Mouse (Mus musculus) spleen, adult 18-20 months (tissue): ENCODE measurements around the gene Sox6.

Experiments
- DNase-seq, 2 experiments: peaks; one replicate each; pipeline ENCODE4 v3.0.0; 2022; ENCODE audit warnings: mixed read lengths in 2 of 2

The Sox6 gene

GRCm38 (mm10) chr7:115984076-115984475 lies 54.5 kb downstream of the Sox6 start:
- DNase-seq: no peak

DNA sequence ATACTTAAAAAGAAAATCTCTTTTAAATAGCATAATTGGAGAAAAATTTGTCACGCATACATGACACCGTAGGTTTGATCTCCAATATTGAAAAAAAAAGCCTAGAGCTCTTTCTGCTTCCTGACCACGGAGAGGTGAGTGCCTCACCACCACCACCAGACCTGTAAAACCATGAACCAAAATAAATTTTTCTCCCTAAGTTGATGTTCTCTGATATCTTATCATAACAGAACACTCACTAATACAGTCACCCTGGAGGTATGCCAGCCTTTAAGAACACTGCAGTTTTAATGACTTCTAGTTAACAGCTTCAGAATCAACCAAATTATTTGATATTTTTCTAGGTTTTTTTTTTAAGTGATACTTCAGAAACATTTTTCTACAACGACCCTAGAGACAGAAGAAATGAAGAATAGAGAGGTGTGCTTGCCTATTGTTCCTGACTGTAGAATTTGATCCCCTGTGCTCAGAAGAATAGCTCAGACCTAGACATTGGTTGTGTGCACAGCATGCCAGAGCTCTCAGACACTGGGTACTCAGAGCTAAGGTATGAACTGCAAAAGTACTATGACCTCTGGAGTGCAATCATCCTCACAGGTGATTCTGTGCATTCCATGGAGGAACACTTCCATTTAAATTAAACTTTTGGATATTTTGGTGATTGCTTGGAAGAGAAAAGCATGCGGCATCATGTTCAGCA lies 58.6 kb downstream of the Sox6 start:
- no peak for DNase-seq

DNA sequence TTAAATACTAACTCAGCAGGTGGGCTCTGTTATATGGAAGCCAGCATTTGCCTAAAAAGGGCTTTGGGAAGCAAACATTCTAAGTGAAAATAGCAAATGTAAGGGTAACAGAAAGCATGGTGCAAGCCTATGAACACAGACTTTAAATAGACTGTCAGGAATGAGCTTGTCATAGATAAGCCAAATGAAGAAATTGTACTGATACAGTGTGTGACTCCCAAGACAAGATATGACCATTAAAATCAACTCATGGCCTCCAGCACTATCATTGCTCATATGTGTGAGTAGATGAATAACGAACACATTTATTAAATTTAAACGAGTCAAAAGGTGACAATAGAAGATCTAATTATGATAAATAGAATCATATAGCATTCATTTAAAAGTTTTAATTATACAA lies 64.1 kb downstream of the Sox6 start:
- DNase-seq: no peak

DNA sequence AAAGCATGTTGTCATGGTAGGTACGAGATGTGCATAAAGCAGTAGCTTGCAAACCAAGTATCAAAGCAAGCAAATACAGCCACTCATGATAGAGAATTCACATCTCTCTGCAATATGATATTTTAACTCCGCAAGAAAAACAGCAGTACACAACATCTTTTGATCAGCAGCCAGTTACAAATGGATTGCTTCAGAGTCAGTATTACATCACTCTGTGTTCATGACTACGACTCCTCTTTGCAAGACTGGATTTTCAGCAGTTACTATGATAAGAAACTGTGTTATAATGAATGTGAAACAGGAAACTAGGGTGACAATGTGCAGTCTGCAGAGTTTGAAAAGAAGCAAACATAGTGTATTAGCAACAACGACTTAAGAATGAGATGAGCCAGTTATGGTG lies 71.4 kb downstream of the Sox6 start:
- no peak for DNase-seq

- DNase-seq: no peak
Measured at GRCm38 (mm10) chr7:115966181-115966580, 72.4 kb downstream of the Sox6 start.

- DNase-seq: no peak
Measured at GRCm38 (mm10) chr7:115953046-115953445, 85.5 kb downstream of the Sox6 start.

DNA sequence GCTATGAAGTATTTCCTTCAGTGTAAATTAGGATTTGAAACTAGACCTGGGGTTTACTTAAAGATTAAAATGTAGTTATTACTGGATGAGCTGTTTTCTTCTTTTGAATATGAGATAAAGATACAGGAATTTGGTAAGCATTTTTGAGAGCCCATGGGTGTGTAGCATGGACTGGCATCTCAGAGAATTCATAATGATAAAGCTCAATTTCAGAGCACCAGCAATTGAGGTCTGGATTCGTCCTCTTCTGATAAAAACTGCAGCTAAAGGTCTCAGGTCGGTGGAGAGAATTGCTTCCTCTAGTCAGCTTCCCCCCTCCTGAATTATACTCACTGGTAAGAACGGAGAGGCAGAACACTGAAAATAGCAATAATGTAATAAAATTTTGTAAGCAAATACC lies 86.4 kb downstream of the Sox6 start:
- DNase-seq: no peak

DNA sequence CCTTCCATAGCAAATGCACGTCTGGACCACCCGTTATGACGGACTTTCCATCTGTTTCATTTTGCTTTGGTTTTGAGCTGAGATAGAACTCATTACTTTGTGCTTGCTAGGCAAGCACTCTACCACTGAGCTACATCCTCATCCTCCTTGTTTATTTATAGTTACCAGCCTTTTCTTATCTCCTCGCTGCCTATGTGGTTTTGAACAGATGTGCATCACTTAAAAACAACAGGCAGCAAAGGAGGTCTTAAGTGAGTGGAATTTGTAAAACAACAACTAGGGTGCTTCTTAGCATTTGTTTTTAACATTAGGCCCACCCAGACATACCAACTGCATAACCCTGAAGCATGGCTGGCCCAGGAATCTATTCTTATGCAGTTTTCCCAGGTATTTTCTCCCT lies 86.9 kb downstream of the Sox6 start:
- no peak for DNase-seq

- DNase-seq: no peak
Measured at GRCm38 (mm10) chr7:115947916-115948315, 90.7 kb downstream of the Sox6 start.

DNA sequence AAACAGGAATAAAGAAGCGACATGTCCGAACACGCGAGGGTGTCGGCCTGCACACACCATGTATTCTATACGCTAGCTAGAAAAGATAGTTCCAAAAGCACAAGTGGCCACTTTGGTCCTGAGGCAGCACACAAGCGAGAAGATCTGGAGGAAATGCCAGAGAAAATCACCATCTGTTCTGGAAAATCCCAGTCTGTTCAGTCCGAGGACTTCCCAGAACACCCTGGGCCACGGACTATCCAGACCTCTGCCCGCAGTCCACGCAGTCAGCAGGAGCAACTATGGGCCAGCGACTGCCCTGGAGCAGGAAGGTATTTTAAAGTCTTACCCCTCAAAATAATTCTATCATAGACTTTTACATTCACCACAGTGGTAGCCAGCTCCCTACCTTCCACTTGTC lies 92.0 kb downstream of the Sox6 start:
- DNase-seq: no peak

GRCm38 (mm10) chr7:115945516-115945915 lies 93.1 kb downstream of the Sox6 start:
- DNase-seq: no peak

DNA sequence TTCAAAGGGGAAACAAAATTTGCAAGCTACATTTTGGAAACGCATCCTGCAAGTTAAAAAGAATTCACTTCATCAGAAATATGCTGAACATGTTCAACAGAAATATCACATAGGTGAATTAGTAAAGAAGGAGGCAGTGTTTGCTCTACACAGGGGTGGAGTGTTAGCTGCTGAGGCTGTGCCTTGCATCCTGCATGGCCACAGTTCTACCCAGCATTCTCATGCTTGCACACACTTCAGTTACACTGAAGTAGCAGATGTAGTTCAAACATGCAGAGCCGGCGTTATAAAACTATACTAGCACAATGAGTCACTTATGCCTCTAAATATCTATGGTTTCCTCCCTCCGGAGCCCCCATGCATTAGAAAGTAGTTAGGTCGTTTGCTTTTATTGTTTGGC lies 94.3 kb downstream of the Sox6 start:
- DNase-seq: no peak

DNA sequence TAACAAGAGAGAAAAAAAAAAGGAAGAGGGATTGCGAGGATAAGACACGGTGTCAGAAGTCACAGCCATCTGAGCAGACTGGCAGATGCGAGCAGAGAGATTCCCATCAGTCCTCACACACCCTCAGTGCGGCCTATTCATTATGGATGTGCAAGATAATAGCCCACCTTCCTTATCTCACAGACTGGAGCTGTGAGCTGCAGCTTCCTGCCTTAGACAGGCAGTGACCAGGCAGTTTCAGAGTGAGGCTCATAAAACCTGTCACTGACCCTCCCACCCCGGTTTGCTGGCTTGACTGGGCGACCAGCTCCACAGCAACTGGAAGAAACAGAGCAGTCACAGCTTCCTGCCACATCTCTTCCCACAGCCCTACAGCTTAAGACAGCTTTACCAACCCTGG lies 96.8 kb downstream of the Sox6 start:
- DNase-seq: no peak

GRCm38 (mm10) chr7:115939292-115939691 lies 99.3 kb downstream of the Sox6 start:
- DNase-seq: no peak

- no peak for DNase-seq
Measured at GRCm38 (mm10) chr7:115936908-115937307, 101.7 kb downstream of the Sox6 start.

DNA sequence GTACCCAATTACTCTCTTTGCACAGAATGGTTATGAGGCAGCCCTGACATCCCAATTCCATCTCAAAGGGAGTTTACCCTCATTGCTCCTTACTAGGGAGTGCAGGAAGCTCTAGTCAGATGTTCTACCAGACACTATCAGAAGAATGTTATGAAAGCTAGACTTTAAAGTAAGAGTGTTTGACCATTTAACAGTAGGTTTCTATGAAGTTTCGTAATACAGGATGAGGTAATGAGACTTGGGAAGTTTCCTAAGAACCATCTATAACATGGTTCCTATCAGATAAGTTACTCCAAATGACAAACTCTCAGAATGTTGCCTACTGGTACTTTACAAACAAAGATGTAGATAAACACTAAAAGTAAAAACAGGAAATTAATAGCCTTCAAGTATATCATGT lies 123.3 kb downstream of the Sox6 start:
- DNase-seq: no peak

DNA sequence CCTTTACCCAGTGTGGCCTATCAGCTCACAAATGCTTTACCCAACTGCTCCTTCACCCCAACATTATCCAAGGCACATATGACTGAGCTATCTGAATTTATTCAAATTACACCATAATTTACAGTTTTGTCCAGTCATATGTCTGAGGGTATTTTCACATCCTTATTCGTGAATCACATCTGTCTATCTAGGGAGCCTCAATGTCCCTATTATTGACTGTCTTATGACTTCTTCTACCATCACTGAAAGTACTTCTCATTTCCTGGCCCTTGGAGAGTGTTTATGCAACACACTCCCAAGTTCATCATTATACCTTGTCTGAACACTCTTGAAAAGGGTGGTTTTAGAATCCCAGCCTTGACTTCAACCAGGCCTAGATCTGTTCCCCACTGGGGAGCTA lies 128.3 kb downstream of the Sox6 start:
- no peak for DNase-seq

- DNase-seq: no peak
Measured at GRCm38 (mm10) chr7:115904798-115905207, 133.8 kb downstream of the Sox6 start.

GRCm38 (mm10) chr7:115903931-115904797 lies 134.4 kb downstream of the Sox6 start:
- no peak for DNase-seq

DNA sequence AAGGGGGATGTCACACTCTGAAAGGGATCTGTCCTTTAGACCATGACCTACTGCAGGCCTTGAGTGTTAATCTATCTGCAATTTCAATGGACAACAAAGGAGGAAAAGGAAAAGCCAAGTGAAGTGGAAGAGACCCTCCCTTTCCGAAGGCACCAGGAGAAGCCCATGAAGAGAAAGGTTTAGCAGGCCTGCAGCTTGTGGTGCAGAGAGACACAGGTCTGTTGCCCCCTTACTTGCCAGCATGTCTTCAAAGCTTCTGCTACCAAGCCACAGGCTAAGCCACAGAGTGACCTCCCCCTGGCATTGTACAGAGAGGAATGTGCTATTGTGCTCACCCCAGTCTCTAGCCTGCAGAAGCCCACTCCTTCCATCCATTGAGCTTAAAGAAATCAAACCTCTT lies 135.2 kb downstream of the Sox6 start:
- no peak for DNase-seq

- DNase-seq: no peak
Measured at GRCm38 (mm10) chr7:115895831-115896230, 142.8 kb downstream of the Sox6 start.

DNA sequence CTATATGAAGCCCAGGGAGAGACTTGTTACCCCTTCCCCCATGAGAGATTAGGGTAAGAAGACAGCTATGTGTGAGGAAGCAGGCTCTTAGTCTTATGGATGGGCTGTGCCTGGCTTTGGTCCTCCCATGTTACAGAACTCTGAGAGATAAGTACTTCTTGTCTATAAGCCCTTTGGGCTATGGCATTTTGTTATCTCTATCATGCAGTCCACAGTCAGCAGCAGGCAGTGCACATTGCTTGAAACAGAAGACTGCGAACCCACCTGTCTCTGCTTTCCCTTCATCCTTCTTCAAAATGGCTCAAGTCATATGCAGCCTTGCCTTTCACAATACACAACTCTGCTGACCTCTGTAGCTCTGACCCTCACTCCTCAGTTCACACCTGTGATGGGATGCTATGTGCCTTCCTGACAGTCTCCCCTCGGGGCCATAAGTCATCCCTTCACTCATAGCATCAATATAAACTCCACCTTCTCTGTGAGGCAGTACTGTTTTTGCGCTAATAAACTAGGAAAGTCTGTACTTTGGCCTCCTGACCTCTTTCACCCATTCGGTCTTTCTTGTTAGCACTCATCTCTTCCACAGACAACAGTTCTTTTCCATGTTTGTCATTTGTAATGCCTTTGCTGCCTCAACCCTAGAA lies 143.4 kb downstream of the Sox6 start:
- DNase-seq: no peak

DNA sequence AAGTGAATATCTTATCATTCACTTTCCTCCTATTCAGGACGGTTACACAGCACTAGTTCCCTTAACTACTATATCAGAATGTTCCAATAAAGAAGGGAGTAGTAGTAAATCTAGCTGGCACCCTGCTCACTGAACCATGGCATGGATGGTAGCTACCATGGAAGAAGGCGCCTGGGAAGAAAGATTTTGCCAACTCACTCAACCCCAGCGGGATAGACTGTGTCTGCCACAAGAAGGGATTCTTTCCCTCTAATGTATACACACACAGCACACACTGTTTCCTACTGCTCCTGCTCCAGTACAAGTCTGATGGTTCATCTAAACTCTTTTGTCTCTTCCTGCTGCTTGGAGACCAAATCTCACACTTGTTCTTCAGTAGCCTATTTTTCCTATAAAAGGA lies 147.1 kb downstream of the Sox6 start:
- DNase-seq: no peak

DNA sequence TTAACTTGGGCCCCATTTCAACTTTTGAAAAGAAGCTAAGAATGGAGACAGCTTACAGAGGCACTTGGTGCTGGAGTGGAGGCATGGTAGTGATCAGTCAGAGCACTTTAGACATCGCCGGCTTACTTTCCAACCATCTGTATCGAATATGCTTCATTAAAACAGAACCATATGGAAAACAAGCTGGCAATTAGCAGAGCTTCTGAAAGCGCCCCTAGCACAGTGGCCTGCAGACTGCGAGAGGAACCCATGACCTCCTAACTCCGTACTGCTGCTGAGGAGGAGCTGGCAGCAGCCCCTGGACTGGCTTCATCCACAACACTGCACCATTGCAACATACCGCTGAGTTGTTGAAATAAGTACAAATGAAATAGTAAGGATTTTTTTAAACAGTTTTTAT lies 148.7 kb downstream of the Sox6 start:
- DNase-seq: no peak
